Mouse (Mus musculus): ENCODE results near the gene Gm9945. TPM values are rescaled to one million over a fixed set of nuclear protein-coding genes. Genes with fewer than 3 reads are reported as not detected.
A peak's percentile ranks its signal among the peaks of the same experiment; 100 is the strongest.

Gm9945 gene
- total and polyA plus RNA-seq, 2 experiments from 2014 or later = 0.28 TPM; not detected in 1

DNA sequence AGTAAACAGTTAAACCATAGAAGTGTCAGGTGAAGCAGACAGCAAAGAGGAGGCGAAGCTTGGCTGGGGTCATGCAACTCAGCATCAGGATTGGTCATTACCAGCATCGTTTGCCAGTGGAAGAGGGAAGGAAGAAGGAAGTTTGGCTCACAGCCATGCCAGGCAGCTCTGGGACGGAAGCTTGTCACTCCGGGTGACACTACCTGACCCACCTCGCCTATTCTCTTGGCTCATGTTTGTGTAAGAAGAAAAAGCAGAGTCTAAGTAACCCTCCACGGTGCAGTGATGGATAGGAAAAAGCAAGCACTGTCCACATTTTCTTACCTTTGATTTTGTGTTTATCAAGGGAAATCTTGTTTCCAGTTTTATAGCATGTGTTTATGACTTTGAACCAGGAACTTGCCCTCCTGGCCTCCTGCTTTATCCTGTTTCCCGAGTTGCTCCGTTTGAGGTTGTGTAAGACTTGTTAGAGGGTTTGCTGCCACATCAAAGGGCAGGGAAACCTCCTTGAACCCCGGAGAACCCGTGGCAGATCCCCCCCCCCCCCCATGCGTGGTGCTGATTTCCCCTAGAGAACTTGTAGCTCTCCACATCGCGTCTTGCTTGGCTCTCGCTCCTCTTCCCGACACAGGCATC lies 29.8 kb upstream of the Gm9945 start:
- Histone ChIP-seq H3K4me2 (ENCODE audit: low read depth) (no peak overlapping the region), H3K9me3 (ENCODE audit: low read length) (no peaks in the 10 kb centered on the region), H3K4me1 (ENCODE audit: insufficient read depth) (no peaks in the 10 kb centered on the region), H3K9ac (no peak overlapping the region), H3K27ac (ENCODE audit: low read depth, low read length) (no peak overlapping the region), H3K27me3 (ENCODE audit: insufficient read depth, low read length) (no peaks in the 10 kb centered on the region; the same call in 1 of the 2 replicates), H3K36me3 (ENCODE audit: insufficient read depth) (no peaks in the 10 kb centered on the region), H3K4me3 (ENCODE audit: low read depth, low read length) (no peak overlapping the region)
- no peak for ATAC-seq
- no peak for DNase-seq
- 65% methylated on average over 15 of the region's 15 CpGs for WGBS
- TF ChIP-seq CTCF (IDR thresholded peaks at IDR 0.05; ENCODE audit: low read depth) = no peak

DNA sequence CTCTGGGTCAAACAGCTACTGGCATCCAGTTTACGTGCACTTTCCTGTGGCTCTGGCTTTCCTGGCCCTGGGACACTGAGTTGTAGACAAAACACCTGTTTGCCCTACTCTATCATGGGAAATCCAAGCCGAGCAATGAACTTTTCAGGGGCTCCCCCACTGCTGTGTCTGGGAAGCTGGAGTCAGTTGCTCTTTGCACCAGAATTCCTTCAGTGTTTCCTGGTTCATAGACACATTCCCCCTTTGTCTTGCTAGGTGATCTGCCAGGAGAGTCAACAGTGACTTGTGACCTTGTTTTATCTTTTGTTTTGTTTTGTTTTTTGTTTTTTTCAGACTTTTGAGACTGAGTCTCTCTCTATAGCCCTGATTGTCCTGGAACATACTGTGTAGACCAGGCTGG lies 28.6 kb upstream of the Gm9945 start:
- DNase-seq (no peak), ATAC-seq (no peak)
- H3K27me3 ChIP-seq (ENCODE audit: insufficient read depth, low read length) = no peaks in the 10 kb centered on the region; the same call in 1 of the 2 replicates
- H3K4me2 ChIP-seq (ENCODE audit: low read depth) = no peak overlapping the region
- no peak for TF ChIP-seq CTCF (IDR thresholded peaks at IDR 0.05; ENCODE audit: low read depth)
- H3K9ac ChIP-seq = no peak overlapping the region
- no peaks in the 10 kb centered on the region for H3K4me1 ChIP-seq (ENCODE audit: insufficient read depth)
- H3K9me3 ChIP-seq (ENCODE audit: low read length) = no peaks in the 10 kb centered on the region
- WGBS = 78% methylated on average over 2 of the region's 2 CpGs
- no peak overlapping the region for H3K27ac ChIP-seq (ENCODE audit: low read depth, low read length)
- no peak overlapping the region for H3K4me3 ChIP-seq (ENCODE audit: low read depth, low read length)
- no peaks in the 10 kb centered on the region for H3K36me3 ChIP-seq (ENCODE audit: insufficient read depth)

DNA sequence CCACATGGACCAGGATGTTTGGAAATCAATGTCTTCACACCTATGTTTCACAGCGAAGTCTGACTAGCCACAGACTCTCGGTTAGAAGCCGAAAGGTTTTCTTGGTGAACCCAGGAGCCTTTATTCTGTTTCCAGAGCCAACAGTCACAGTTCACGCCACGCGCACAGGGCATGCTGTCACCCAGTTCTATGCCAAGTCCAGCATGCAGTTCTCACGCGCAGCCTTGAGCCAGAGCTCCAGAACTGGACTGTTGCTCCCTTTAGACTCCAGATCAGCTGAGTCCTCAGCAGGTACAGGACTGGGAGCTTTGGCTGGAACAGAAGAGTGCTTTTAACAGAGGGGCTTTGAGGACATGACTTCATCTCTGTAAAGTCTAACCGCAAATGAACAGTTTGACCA lies 27.6 kb upstream of the Gm9945 start:
- H3K4me3 ChIP-seq (ENCODE audit: low read depth, low read length) = no peak overlapping the region
- H3K27ac ChIP-seq (ENCODE audit: low read depth, low read length) = no peak overlapping the region
- H3K4me1 ChIP-seq (ENCODE audit: insufficient read depth) = peaks cover 5% of the 10 kb centered on the region; the same call in 1 of the 2 replicates
- no peak overlapping the region for H3K9ac ChIP-seq
- no peaks in the 10 kb centered on the region; the same call in 1 of the 2 replicates for H3K27me3 ChIP-seq (ENCODE audit: insufficient read depth, low read length)
- H3K4me2 ChIP-seq (ENCODE audit: low read depth) = no peak overlapping the region
- no peaks in the 10 kb centered on the region for H3K36me3 ChIP-seq (ENCODE audit: insufficient read depth)
- DNase-seq (no peak), ATAC-seq (no peak)
- 95% methylated on average over 9 of the region's 9 CpGs for WGBS
- TF ChIP-seq CTCF (IDR thresholded peaks at IDR 0.05; ENCODE audit: low read depth) = no peak
- no peaks in the 10 kb centered on the region for H3K9me3 ChIP-seq (ENCODE audit: low read length)

DNA sequence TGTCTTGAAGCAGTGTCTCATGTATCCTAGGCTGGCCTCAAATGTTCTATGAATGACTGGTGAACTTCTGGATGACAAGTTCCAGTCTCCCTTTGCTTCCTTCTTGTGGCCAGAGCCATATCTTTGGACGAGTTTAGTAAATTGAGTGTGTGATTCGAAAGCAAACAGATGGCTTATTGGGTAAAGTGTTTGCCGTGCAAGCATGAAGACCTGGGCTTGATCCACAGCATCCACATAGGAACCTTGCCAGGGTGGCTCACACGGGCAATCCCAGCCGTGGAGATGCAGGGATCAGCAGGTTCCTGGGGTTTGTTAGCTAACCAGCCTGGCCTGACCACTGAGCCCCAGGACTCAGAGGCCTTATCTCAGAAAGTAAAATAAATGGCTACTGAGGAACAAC lies 26.9 kb upstream of the Gm9945 start:
- no peaks in the 10 kb centered on the region for H3K36me3 ChIP-seq (ENCODE audit: insufficient read depth)
- H3K27ac ChIP-seq (ENCODE audit: low read depth, low read length) = no peak overlapping the region
- DNase-seq (no peak), ATAC-seq (no peak)
- H3K9ac ChIP-seq = no peak overlapping the region
- H3K9me3 ChIP-seq (ENCODE audit: low read length) = no peaks in the 10 kb centered on the region
- no peak for TF ChIP-seq CTCF (IDR thresholded peaks at IDR 0.05; ENCODE audit: low read depth)
- H3K4me3 ChIP-seq (ENCODE audit: low read depth, low read length) = no peak overlapping the region
- H3K4me1 ChIP-seq (ENCODE audit: insufficient read depth) = peaks cover 5% of the 10 kb centered on the region; the same call in 1 of the 2 replicates
- H3K4me2 ChIP-seq (ENCODE audit: low read depth) = no peak overlapping the region
- H3K27me3 ChIP-seq (ENCODE audit: insufficient read depth, low read length) = peaks cover 2% of the 10 kb centered on the region
- 84% methylated on average over 5 of the region's 5 CpGs for WGBS

DNA sequence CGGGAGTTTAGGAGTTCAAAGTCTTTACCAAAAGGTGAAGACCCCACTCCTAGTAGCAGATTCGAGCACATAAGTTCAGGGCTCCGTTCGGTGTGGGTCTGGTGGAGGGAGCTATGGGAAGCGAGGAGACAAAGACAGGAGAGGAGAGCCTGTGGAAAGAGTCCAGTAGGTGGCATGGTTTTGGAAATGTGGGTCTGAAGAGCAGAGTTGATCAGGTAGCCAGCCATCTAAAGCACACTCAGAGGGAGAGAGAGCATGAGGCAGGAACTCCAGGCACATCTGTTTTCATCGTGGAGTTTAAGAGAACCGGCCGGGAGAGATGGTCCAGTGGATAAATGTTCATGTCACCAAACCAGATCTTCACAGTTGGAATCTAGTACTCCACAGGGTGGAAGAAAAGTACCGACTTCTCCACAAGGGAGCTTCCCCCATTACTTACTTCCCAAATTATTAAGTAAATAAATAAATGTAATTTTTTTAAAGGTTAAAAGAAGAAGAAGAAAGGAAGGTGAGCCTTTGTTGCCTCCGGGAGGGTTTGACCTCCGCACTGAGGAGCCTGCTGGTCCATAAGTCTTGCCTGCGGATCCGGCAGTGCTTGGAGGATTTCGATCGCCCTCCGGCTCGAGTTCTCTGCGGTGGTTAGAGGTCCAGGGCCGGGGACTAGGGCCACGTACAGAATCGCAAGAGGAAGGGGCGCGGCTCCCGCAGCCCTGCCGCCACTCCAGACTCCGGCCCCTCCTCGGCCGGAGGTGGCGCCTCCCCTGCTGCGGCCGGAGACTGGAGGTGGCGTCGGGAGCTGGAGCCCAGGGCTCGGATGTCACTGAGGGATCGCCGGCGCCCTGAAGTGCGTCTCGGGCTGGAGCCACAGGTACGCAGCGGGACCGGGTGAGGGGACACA lies 23.2 kb upstream of the Gm9945 start, which contains the start of the genes Gm10447 and Shroom1:
Gene Gm10447, minus strand, starts transcription at position 637 of the 898 bp plus-strand sequence.
Gene Shroom1, plus strand, starts transcription at position 732 of the 898 bp plus-strand sequence.
- Histone ChIP-seq H3K27ac (ENCODE audit: low read depth, low read length) (no peak within 1 kb of the TSS), H3K36me3 (ENCODE audit: insufficient read depth) (no peaks in the 10 kb centered on the region), H3K27me3 (ENCODE audit: insufficient read depth, low read length) (peaks cover 8% of the 10 kb centered on the region), H3K4me1 (ENCODE audit: insufficient read depth) (peaks cover 5% of the 10 kb centered on the region; the same call in 1 of the 2 replicates), H3K4me2 (ENCODE audit: low read depth) (peak within 1 kb of the TSS; percentile 77), H3K9ac (peak within 1 kb of the TSS; percentile 43), H3K9me3 (ENCODE audit: low read length) (no peaks in the 10 kb centered on the region), H3K4me3 (ENCODE audit: low read depth, low read length) (peak within 1 kb of the TSS; percentile 43)
- DNase-seq (peak; percentile 44), ATAC-seq (peak; percentile 60)
- 5% methylated on average over 42 of the region's 42 CpGs for WGBS
- peak; percentile 48 for TF ChIP-seq CTCF (IDR thresholded peaks at IDR 0.05; ENCODE audit: low read depth)

DNA sequence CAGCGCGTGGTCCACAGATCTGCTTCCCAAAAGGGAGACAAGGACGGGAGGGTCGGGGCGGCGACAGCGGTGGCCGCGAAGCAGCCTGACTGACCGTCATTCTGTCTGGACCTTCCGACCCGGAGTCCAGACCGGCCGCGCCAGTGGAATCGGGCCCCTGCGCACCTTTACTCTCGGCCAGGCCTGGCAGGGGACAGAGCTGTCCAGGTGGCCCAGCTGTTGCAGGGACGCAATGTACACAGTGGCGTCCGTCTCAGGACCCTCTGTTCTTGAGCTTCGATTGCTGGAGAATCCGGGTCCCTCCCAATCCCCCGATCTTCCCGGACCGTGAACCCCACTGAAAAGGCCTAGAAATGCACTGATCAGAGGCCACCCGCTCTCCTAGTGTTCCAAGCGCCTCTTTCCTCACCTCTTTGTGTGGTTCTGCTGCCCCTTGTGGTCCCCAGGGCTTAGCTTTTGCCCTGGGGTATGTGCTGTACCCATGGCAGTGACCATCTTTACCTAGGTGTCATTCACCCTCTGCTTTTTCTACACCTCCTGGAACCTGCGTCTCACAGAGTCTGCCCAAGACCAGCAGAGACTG lies 22.5 kb upstream of the Gm9945 start:
- Histone ChIP-seq H3K36me3 (ENCODE audit: insufficient read depth) (no peaks in the 10 kb centered on the region), H3K4me2 (ENCODE audit: low read depth) (peak overlapping the region; percentile 77), H3K9ac (peak overlapping the region; percentile 43), H3K4me3 (ENCODE audit: low read depth, low read length) (peak overlapping the region; percentile 43), H3K27me3 (ENCODE audit: insufficient read depth, low read length) (peaks cover 11% of the 10 kb centered on the region), H3K4me1 (ENCODE audit: insufficient read depth) (peaks cover 5% of the 10 kb centered on the region; the same call in 1 of the 2 replicates), H3K9me3 (ENCODE audit: low read length) (no peaks in the 10 kb centered on the region), H3K27ac (ENCODE audit: low read depth, low read length) (no peak overlapping the region)
- peak; percentile 21; the same call in 1 of the 2 replicates for TF ChIP-seq CTCF (IDR thresholded peaks at IDR 0.05; ENCODE audit: low read depth)
- ATAC-seq = peak; percentile 42; the same call in 1 of the 2 replicates
- DNase-seq = no peak
- WGBS = 9% methylated on average over 29 of the region's 29 CpGs

Measured in forebrain, postnatal 0 days (tissue).